Mouse (Mus musculus): Measurements from ENCODE around the gene Susd1.

- TF ChIP-seq CTCF (IDR thresholded peaks at IDR 0.05; ENCODE audit: low read depth, low read length) (no peak), EP300 (IDR thresholded peaks at IDR 0.05; ENCODE audit: insufficient read depth, low read depth, low read length) (no peak), POLR2A (IDR thresholded peaks at IDR 0.05; ENCODE audit: insufficient read depth, low read length) (no peak)
Observed at GRCm38 (mm10) chr4:59419211-59419610, 19.2 kb downstream of the Susd1 start.
